Mouse (Mus musculus) neural tube, embryonic 12.5 days (tissue): ENCODE data around the gene Cenpb. TPM values are rescaled to one million over a fixed set of nuclear protein-coding genes. Genes with fewer than 3 reads are reported as not detected.

Experiments used
- ATAC-seq: fragments of 200-750 bp; cut with Nextera tagmentation; 2 replicates; pipeline ENCODE4 v1.8.0; 2017; ENCODE audit warnings: low read depth, mild to moderate bottlenecking, moderate TSS enrichment, moderate library complexity; ENCODE audit not compliant: low FRiP score
- H3K27ac ChIP-seq: fragments of 300-500 bp; sonication (generic); 2 replicates; pipeline ENCODE4 v1.5.1; 2016
- H3K27me3 ChIP-seq: fragments of 300-500 bp; sonication (generic); replicated peaks from 2 replicates; pipeline ENCODE4 v1.6.1; 2016; ENCODE audit warnings: mild to moderate bottlenecking
- H3K36me3 ChIP-seq: fragments of 300-500 bp; sonication (generic); 2 replicates; pipeline ENCODE4 v1.6.1; 2016; ENCODE audit warnings: mild to moderate bottlenecking
- H3K4me1 ChIP-seq: fragments of 300-500 bp; sonication (generic); 2 replicates; pipeline ENCODE4 v1.6.1; 2016
- H3K4me2 ChIP-seq: fragments of 300-500 bp; sonication (generic); replicated peaks from 2 replicates; pipeline ENCODE4 v1.6.1; 2016; ENCODE audit warnings: mild to moderate bottlenecking
- H3K4me3 ChIP-seq: fragments of 300-500 bp; sonication (generic); 2 replicates; pipeline ENCODE4 v1.5.1; 2016
- H3K9ac ChIP-seq: fragments of 300-500 bp; sonication (generic); 2 replicates; pipeline ENCODE4 v1.6.1; 2016; ENCODE audit warnings: mild to moderate bottlenecking
- H3K9me3 ChIP-seq: fragments of 300-500 bp; sonication (generic); 2 replicates; pipeline ENCODE4 v1.6.1; 2016; ENCODE audit warnings: mild to moderate bottlenecking
- WGBS: fragments of 180-500 bp; shearing (Covaris S2); methylation state at CpG from one replicate; pipeline ENCODE4 v1.1.7; 2016; 5-methylcytosine and 5-hydroxymethylcytosine counted together
- polyA plus RNA-seq: library from polyadenylated mRNA; unstranded; fragments of >200 nt; fragmentation: Nextera tagmentation; extraction: Ambion mirVana; gene quantifications from 2 replicates; pipeline ENCODE4 v1.2.1, GENCODE M21; 2016

Cenpb gene
- polyA plus RNA-seq, 1 experiment from 2014 or later: 19.3 TPM

DNA sequence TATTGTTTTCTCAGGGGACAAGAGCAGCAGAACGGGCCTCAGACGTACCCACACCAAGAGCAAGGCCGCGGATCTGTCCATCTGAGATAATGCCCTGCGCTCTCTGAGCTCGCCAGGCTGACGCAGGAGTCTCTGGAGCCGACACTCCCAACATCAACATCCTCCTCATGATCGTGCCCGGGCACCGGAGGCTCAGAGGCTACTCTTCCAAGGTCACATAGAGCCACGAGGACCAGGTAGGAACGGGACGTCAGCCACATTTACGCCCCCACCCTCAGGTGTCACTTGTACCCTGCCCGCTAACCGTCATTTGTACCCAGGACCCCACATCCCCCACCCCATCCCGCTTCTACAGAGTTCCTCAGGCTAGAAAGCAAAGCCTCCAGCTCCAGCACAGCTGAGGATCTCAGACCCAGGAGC lies 20.4 kb downstream of the Cenpb start:
- Histone ChIP-seq H3K27ac (0 out of 2 replicates have a peak overlapping the region, but pooled peaks have one; percentile 22), H3K9ac (peak overlapping the region; percentile 74), H3K4me1 (peaks cover 37% of the 10 kb centered on the region), H3K9me3 (no peaks in the 10 kb centered on the region), H3K4me2 (peak overlapping the region; percentile 77), H3K27me3 (no peaks in the 10 kb centered on the region), H3K4me3 (peak overlapping the region; percentile 59), H3K36me3 (0 out of 2 replicates have a peak, but pooled peaks cover 5% of the 10 kb centered on the region)
- peak; percentile 72 for ATAC-seq
- WGBS: under 1% methylated on average over 18 of the region's 18 CpGs

- ATAC-seq: no peak
Measured at GRCm38 (mm10) chr2:131156987-131157386, 22.9 kb downstream of the Cenpb start.

GRCm38 (mm10) chr2:131154036-131154435 lies 25.8 kb downstream of the Cenpb start:
- no peak for ATAC-seq
- Histone ChIP-seq H3K4me3 (no peak overlapping the region), H3K4me1 (peaks cover 29% of the 10 kb centered on the region), H3K36me3 (peaks cover 38% of the 10 kb centered on the region), H3K9me3 (no peaks in the 10 kb centered on the region), H3K27me3 (no peaks in the 10 kb centered on the region), H3K9ac (no peak overlapping the region), H3K4me2 (no peak overlapping the region), H3K27ac (no peak overlapping the region)
- 91% methylated on average over 4 of the region's 4 CpGs for WGBS

More at GRCm38 (mm10) chr2:131156987-131157386, 22.9 kb downstream of the Cenpb start:
- H3K4me3 ChIP-seq: no peak overlapping the region
- no peak overlapping the region for H3K9ac ChIP-seq
- H3K4me2 ChIP-seq: peak overlapping the region; percentile 27; the same call in 1 of the 2 replicates
- 92% methylated on average over 7 of the region's 7 CpGs for WGBS
- H3K4me1 ChIP-seq: peaks cover 37% of the 10 kb centered on the region
- peaks cover 18% of the 10 kb centered on the region for H3K36me3 ChIP-seq
- no peaks in the 10 kb centered on the region for H3K27me3 ChIP-seq
- no peaks in the 10 kb centered on the region for H3K9me3 ChIP-seq
- H3K27ac ChIP-seq: no peak overlapping the region

- H3K9ac ChIP-seq: no peak overlapping the region
- ATAC-seq: no peak
- 89% methylated on average over 7 of the region's 7 CpGs for WGBS
- H3K4me3 ChIP-seq: no peak overlapping the region
- H3K27me3 ChIP-seq: no peaks in the 10 kb centered on the region
- peaks cover 55% of the 10 kb centered on the region for H3K36me3 ChIP-seq
- no peak overlapping the region for H3K27ac ChIP-seq
- H3K9me3 ChIP-seq: no peaks in the 10 kb centered on the region
- H3K4me1 ChIP-seq: peaks cover 12% of the 10 kb centered on the region
- no peak overlapping the region for H3K4me2 ChIP-seq
Measured at GRCm38 (mm10) chr2:131152166-131152730, 27.6 kb downstream of the Cenpb start.

- H3K4me1 ChIP-seq: no peaks in the 10 kb centered on the region
- no peak overlapping the region for H3K4me3 ChIP-seq
- 95% methylated on average over 3 of the region's 3 CpGs for WGBS
- no peaks in the 10 kb centered on the region for H3K9me3 ChIP-seq
- H3K4me2 ChIP-seq: no peak overlapping the region
- no peak for ATAC-seq
- H3K27me3 ChIP-seq: no peaks in the 10 kb centered on the region
- no peak overlapping the region for H3K9ac ChIP-seq
- no peak overlapping the region for H3K27ac ChIP-seq
- peaks cover 80% of the 10 kb centered on the region for H3K36me3 ChIP-seq
Measured at GRCm38 (mm10) chr2:131149254-131149578, 30.7 kb downstream of the Cenpb start.

DNA sequence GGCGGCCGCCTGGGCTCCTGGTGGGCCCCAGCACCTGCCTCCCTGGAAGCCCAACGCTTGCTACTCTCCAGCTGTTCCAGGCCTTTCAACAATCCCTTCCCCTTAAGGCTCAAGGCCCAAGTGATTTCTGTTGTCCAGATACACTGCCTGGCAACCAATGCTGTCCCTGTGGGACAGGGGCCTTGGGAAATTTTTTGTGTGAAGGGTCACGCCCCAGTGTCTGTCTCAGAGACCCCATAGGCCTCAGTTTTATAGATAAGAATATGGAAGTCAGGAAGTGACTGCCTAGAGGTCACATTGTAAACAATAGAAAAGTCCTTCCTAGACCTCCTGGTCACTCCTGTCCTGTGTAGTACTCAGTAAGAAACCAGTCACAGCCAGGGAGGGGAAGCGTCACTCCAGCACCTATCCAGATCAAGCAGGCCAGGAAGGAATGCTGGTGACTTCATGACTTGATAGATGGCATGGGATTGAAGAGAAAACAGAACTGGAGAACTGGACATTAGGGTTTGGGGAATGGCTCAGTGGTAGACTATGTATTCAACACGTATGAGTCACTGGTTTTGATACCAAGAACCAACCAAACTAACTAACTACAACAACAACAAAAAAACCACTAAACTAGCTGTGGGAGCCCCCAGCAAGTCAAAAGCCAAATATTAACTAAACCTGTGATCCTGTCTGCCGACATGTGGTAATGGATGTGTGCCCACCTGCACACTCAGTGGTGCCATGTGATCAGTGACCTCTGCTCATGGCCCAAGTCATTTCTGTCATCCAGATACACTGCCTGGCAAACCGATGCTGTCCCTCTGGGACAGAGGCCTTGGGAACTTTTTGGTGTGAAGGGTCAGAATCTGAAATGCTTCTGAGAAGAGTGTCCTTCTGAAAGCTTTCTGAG lies 31.3 kb downstream of the Cenpb start:
- Histone ChIP-seq H3K27me3 (no peaks in the 10 kb centered on the region), H3K36me3 (peaks cover 84% of the 10 kb centered on the region), H3K4me3 (no peak overlapping the region), H3K27ac (no peak overlapping the region), H3K9ac (no peak overlapping the region), H3K4me1 (no peaks in the 10 kb centered on the region), H3K4me2 (no peak overlapping the region), H3K9me3 (no peaks in the 10 kb centered on the region)
- no peak for ATAC-seq
- 89% methylated on average over 8 of the region's 8 CpGs for WGBS

- Histone ChIP-seq H3K36me3 (peaks cover 75% of the 10 kb centered on the region), H3K9me3 (no peaks in the 10 kb centered on the region), H3K4me2 (no peak overlapping the region), H3K27ac (no peak overlapping the region), H3K27me3 (no peaks in the 10 kb centered on the region), H3K4me3 (no peak overlapping the region), H3K4me1 (peaks cover 4% of the 10 kb centered on the region; the same call in 1 of the 2 replicates), H3K9ac (no peak overlapping the region)
- no peak for ATAC-seq
- whole genome bisulfite sequencing: 95% methylated on average over 8 of the region's 8 CpGs
Measured at GRCm38 (mm10) chr2:131147043-131147365, 32.9 kb downstream of the Cenpb start.

DNA sequence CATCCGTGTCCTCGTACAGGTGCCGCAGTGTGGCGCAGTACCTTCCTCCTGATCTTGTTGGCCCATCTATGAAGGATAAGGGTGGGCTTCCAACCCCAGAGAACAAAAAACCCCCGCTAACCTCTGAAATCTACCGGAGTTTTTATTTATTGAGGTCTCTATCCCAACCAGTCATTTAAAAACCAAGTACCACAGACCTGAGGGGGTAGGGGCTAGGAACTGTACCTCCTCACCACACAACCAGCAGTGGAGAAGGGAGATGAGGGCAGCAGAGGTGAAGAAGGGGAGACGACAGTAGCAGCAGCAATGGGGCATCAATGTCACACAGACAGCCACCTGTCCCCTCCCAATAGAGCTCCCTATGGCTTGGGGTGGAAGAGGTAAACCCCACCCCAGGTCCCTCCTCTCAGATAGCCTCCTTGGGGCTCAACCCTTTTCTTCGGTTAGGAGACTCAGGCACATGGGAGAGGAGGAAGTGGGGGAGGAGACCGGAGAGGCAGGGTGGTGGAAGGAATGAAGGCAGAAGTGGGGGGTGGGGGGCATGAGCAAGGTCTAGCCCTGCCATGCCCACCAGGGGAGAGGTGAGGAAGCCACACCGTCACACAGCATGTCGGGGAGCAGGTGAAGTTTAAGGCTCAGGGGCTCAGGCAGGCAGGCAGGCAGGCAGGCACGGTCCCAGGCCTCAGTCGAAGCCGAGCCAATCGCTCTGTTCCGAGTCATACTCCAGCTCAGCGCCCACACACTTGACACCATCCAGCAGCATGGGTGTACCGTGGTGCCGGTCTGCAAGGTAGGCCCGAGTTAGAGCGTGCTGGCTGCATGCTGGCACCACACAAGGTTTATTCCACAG lies 33.4 kb downstream of the Cenpb start:
- ATAC-seq: no peak
- Histone ChIP-seq H3K36me3 (peaks cover 70% of the 10 kb centered on the region), H3K27me3 (no peaks in the 10 kb centered on the region), H3K9ac (no peak overlapping the region), H3K4me2 (no peak overlapping the region), H3K9me3 (no peaks in the 10 kb centered on the region), H3K4me3 (no peak overlapping the region), H3K4me1 (peaks cover 4% of the 10 kb centered on the region; the same call in 1 of the 2 replicates), H3K27ac (no peak overlapping the region)
- WGBS: 94% methylated on average over 21 of the region's 21 CpGs

DNA sequence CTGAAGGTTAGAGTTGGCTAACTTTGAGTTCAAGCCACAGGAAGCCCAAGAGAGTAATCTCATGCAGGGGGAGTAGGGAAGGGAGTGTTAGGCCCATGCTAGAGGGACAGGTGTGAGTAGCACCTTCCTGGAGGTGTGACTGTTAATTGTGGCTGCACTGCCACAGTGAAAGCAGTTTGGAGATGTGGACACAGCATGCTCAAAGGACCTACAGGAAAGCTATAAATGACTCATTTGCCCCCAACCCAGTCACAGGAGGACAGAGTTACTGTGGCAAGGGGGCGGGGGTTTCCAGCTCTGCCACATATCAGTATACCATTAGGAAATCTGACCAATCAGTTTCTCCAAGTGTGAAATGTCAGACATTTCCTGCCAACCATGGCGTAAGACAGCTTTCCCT lies 34.3 kb downstream of the Cenpb start:
- no peak for ATAC-seq
- Histone ChIP-seq H3K27ac (no peak overlapping the region), H3K4me1 (peaks cover 4% of the 10 kb centered on the region; the same call in 1 of the 2 replicates), H3K4me2 (no peak overlapping the region), H3K9me3 (no peaks in the 10 kb centered on the region), H3K36me3 (peaks cover 63% of the 10 kb centered on the region), H3K9ac (no peak overlapping the region), H3K4me3 (no peak overlapping the region), H3K27me3 (no peaks in the 10 kb centered on the region)
- WGBS: 83% methylated on average over 2 of the region's 2 CpGs

DNA sequence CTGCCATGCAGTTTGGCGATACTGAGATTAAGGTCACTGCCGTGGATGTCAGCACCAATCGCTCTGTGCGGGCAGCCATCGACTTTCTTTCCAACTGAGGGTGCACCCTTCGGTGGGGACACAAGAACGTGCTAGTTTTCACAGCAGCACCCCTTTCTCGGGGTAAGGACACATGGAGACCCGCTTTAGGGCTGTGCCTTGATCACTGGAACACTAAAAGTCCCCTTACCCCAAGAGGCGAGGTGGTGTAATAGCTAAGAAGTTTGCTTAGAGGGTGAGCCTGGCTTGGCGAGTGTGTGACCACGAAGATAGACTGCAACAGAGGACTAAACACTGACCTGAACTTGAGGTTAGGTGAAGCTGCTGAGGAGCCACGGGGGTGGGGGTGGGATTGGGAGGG lies 34.7 kb downstream of the Cenpb start:
- H3K4me2 ChIP-seq: no peak overlapping the region
- no peaks in the 10 kb centered on the region for H3K9me3 ChIP-seq
- no peak overlapping the region for H3K4me3 ChIP-seq
- no peak for ATAC-seq
- peaks cover 4% of the 10 kb centered on the region; the same call in 1 of the 2 replicates for H3K4me1 ChIP-seq
- peaks cover 63% of the 10 kb centered on the region for H3K36me3 ChIP-seq
- 64% methylated on average over 13 of the region's 13 CpGs for WGBS
- H3K27me3 ChIP-seq: no peaks in the 10 kb centered on the region
- H3K27ac ChIP-seq: no peak overlapping the region
- H3K9ac ChIP-seq: no peak overlapping the region

DNA sequence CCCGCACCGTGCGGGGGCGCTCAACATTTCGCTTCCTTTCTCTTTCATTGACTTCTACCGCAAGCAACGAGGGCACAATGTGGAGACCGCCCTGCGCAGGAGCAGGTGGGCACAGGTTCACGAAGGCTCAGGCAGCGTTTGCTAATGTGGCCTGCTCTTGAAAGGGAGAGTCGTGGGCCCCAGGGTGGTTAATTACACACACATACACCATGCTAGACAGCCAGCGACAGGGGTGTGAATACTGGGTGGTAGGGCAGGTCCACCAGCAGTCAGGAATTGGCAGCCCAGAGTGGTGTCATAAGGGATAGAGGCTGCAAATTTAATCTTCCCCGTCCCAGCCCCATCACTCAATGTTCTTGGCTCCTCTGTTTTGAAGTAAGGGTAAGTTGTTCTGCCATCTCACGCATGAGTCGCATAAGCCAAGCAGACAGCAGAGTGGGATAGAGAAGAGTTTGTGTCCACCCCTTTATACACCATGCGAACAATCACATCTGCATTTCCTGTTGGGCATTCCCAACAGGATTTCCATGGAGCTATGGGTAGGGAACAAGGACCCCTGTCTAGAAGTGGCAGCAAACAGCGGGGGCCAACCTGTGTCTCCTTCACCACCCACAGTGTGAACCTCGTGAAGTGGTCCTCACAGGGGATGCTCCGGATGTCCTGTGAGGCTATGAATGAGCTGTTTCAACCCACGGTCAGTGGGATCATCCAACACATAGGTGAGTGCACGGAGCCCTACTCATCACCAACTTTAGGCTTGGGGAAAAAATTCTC lies 36.7 kb downstream of the Cenpb start:
- Histone ChIP-seq H3K4me1 (peaks cover 4% of the 10 kb centered on the region; the same call in 1 of the 2 replicates), H3K9me3 (no peaks in the 10 kb centered on the region), H3K9ac (no peak overlapping the region), H3K4me3 (no peak overlapping the region), H3K27ac (no peak overlapping the region), H3K27me3 (no peaks in the 10 kb centered on the region), H3K4me2 (peak overlapping the region; percentile 23), H3K36me3 (peaks cover 47% of the 10 kb centered on the region)
- WGBS: 73% methylated on average over 22 of the region's 22 CpGs
- ATAC-seq: no peak
